Mouse (Mus musculus) hindbrain, embryonic 15.5 days (tissue): ENCODE data around the gene Cfap70. TPM values are rescaled to one million over a fixed set of nuclear protein-coding genes. Genes with fewer than 3 reads are reported as not detected.

ENCODE experiments used
- ATAC-seq: fragments of 200-750 bp; cut with Nextera tagmentation; 2 replicates; pipeline ENCODE4 v1.8.0; 2017; ENCODE audit warnings: low read depth, moderate number of reproducible peaks, moderate TSS enrichment; ENCODE audit not compliant: low FRiP score
- H3K27ac ChIP-seq: fragments of 300-500 bp; sonication (generic); replicated peaks from 2 replicates; pipeline ENCODE4 v1.5.1; 2015; ENCODE audit warnings: mild to moderate bottlenecking, inconsistent platforms
- H3K27me3 ChIP-seq: fragments of 300-500 bp; sonication (generic); 2 replicates; pipeline ENCODE4 v1.6.1; 2015; ENCODE audit warnings: control low read depth, inconsistent platforms
- H3K36me3 ChIP-seq: fragments of 300-500 bp; sonication (generic); 2 replicates; pipeline ENCODE4 v1.6.1; 2015; ENCODE audit warnings: control low read depth, inconsistent platforms
- H3K4me1 ChIP-seq: fragments of 300-500 bp; sonication (generic); replicated peaks from 2 replicates; pipeline ENCODE4 v1.6.1; 2015; ENCODE audit warnings: control low read depth, inconsistent platforms
- H3K4me2 ChIP-seq: fragments of 300-500 bp; sonication (generic); 2 replicates; pipeline ENCODE4 v1.6.1; 2015; ENCODE audit warnings: moderate library complexity, mild to moderate bottlenecking, inconsistent platforms
- H3K4me3 ChIP-seq: fragments of 300-500 bp; sonication (generic); 2 replicates; pipeline ENCODE4 v1.5.1; 2015; ENCODE audit warnings: mild to moderate bottlenecking, inconsistent platforms
- H3K9ac ChIP-seq: fragments of 300-500 bp; sonication (generic); 2 replicates; pipeline ENCODE4 v1.6.1; 2015; ENCODE audit warnings: inconsistent platforms
- H3K9me3 ChIP-seq: fragments of 300-500 bp; sonication (generic); 2 replicates; pipeline ENCODE4 v1.6.1; 2016; ENCODE audit warnings: control low read depth, inconsistent platforms
- WGBS: fragments of 180-500 bp; shearing (Covaris S2); methylation state at CpG from one replicate; pipeline ENCODE4 v1.1.7; 2015; 5-methylcytosine and 5-hydroxymethylcytosine counted together
- polyA plus RNA-seq: library from polyadenylated mRNA; unstranded; fragments of >200 nt; fragmentation: Nextera tagmentation; extraction: Ambion mirVana; gene quantifications from 2 replicates; pipeline ENCODE4 v1.2.1, GENCODE M21; 2015

The Cfap70 gene
- polyA plus RNA-seq, 1 experiment from 2014 or later = 1.5 TPM

DNA sequence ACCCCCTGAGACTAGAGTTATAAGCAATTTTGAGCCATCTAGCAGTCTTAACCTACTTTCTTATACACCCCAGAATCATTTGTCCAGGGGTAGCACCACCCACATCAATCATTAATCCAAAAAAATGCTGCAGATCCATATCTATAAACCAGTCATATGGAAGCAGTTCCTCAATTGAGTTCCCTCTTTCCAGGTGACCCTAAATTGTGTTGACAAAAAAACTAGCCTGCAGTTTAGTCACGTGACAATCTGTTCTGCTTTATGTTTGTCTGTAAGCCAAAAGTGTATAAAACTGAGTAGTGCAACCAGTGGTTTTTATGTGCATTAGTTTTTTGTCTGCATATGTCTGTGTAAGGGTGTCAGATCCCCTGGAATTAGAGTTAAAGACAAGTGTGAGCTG lies 80.2 kb downstream of the Cfap70 start:
- Histone ChIP-seq H3K9ac (no peak overlapping the region), H3K4me1 (no peaks in the 10 kb centered on the region), H3K27ac (no peak overlapping the region), H3K27me3 (no peaks in the 10 kb centered on the region), H3K9me3 (no peaks in the 10 kb centered on the region), H3K4me3 (no peak overlapping the region), H3K4me2 (no peak overlapping the region), H3K36me3 (peaks cover 39% of the 10 kb centered on the region)
- no peak for ATAC-seq
- 95% methylated on average over 1 of the region's 1 CpGs for WGBS

DNA sequence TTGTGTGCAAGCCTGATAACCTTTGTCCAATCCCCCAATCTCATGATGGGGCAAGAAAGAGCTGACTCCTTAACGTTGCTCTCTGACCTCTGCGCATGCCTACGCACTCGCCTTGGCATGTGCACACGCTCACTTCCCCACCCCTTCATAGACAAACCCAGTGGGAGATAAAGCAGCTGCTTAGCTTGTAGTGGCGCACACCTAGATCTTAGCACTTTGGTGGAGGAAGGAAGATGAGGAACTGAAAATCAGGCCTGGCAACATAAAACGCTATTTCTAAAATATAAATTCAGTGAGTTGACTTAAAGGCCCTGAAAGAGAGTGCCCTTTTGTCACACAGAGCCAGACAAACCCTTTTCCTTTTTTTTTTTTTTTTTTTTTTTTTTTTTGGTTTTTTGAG lies 81.2 kb downstream of the Cfap70 start:
- Histone ChIP-seq H3K36me3 (peaks cover 39% of the 10 kb centered on the region), H3K4me3 (no peak overlapping the region)

DNA sequence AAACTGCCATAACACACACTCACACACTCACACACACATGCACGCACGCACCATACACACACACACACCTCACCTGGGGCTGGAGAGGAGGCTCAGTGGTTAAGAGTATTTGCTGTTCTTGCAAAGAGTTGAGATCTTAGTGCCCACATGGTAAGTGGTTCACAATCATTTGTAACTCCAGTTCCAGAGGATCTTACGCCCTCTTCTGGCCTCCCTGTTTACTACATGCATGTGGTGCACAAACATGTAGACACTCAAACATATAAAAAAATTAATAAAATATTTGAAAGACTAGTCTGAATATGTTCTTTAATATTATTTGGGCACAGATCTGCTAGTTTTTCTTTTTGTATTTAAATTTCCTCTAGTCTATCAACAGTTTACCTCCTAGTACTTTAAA lies 83.8 kb downstream of the Cfap70 start:
- no peak for ATAC-seq
- no peaks in the 10 kb centered on the region for H3K27me3 ChIP-seq
- no peaks in the 10 kb centered on the region for H3K4me1 ChIP-seq
- H3K9ac ChIP-seq = no peak overlapping the region
- H3K36me3 ChIP-seq = peaks cover 50% of the 10 kb centered on the region
- no peaks in the 10 kb centered on the region for H3K9me3 ChIP-seq
- no peak overlapping the region for H3K27ac ChIP-seq
- no peak overlapping the region for H3K4me2 ChIP-seq
- no peak overlapping the region for H3K4me3 ChIP-seq
- WGBS = 95% methylated on average over 3 of the region's 3 CpGs

More for the DNA sequence above, 81.2 kb downstream of the Cfap70 start:
- WGBS = 89% methylated on average over 7 of the region's 7 CpGs
- no peak for ATAC-seq
- Histone ChIP-seq H3K27ac (no peak overlapping the region), H3K4me1 (no peaks in the 10 kb centered on the region), H3K9ac (no peak overlapping the region), H3K27me3 (no peaks in the 10 kb centered on the region), H3K9me3 (no peaks in the 10 kb centered on the region), H3K4me2 (no peak overlapping the region)

DNA sequence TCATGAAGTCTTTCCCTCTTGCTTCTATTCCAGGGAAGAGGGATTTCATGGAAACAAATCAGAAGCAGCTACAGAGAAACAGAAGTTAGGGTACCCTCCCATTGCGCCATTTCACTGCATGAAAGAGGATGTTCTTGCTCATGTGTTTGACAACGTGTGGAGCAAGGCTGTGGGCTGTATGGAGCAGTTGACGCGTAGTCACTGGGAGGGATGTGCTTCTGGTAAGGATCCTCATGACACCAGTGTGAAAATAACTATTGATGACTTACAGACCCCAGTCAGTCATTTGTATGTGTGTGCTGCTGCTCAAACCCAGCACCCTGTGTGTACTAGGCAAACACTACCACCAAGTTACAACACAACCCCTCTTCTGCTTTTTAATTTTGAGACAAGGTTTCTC lies 88.8 kb downstream of the Cfap70 start:
- H3K36me3 ChIP-seq = peaks cover 82% of the 10 kb centered on the region
- 97% methylated on average over 4 of the region's 4 CpGs for WGBS

DNA sequence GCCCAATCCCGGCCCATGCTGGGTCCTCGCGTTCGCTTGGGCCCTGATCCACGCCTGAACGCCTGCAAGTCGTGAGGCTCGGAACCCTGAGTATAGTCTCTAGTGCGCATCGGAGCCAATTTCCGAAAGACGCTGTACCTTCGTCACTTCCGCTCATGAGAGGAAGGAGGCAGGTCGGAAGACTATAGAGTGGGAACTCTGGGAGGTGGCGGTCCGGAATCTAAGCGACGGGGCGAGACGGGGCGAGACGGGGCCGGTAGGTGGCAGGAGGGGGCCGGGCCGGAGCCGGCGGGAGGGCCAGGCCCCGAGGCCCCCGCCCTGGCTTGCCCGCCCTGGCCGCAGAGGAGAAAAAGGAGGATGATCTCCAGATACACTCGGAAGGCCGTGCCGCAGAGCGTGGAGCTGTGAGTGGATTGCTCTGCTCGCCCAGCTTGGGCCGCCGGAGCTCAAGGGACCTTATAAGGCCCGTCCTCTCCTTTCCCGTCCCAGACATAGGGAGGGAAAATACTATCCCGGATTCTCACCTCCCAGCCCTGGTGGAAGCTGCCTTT lies 104.0 kb downstream of the Cfap70 start, which contains the start of the genes Ecd and Fam149b:
Gene Ecd, minus strand, starts transcription at position 131 of the 551 bp plus-strand sequence.
Gene Fam149b, plus strand, starts transcription at position 172 of the 551 bp plus-strand sequence.
- peaks cover 25% of the 10 kb centered on the region for H3K4me1 ChIP-seq
- peak within 1 kb of the TSS; percentile 90 for H3K27ac ChIP-seq
- peak within 1 kb of the TSS; percentile 87 for H3K9ac ChIP-seq
- peak within 1 kb of the TSS; percentile 70 for H3K4me3 ChIP-seq
- H3K36me3 ChIP-seq = peaks cover 18% of the 10 kb centered on the region
- peak within 1 kb of the TSS; percentile 89 for H3K4me2 ChIP-seq
- H3K27me3 ChIP-seq = no peaks in the 10 kb centered on the region
- under 1% methylated on average over 38 of the region's 42 CpGs for WGBS
- peak; percentile 99 for ATAC-seq
- no peaks in the 10 kb centered on the region for H3K9me3 ChIP-seq

More for the DNA sequence above, 88.8 kb downstream of the Cfap70 start:
- Histone ChIP-seq H3K4me3 (no peak overlapping the region), H3K27ac (no peak overlapping the region), H3K4me2 (no peak overlapping the region), H3K9me3 (no peaks in the 10 kb centered on the region), H3K27me3 (no peaks in the 10 kb centered on the region), H3K4me1 (no peaks in the 10 kb centered on the region), H3K9ac (no peak overlapping the region)
- no peak for ATAC-seq

DNA sequence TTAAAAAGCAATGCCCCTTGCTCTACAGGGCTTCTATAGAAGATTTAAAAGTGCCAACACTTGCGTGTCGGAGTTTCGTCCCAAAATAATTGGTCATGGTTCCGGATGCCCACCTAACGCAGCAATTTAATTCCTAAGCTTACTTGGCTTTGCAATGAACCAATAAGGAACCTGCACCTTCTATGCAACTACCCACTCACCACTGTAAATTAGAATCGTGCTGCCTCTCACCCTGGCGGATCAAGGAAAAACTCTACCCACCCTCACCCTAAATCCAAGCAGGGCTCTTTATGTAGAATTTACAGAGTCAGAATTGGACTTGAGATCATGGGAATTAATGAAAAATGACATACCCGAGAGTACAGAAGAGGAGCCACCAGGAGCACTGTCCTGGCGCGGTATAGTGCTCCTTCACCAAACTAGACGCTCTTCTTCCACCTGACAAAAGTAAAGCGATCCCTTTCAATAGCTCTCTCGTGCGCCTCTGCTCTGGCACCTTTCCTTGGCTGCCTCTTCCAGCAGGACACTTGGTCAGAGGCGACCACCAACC lies 104.5 kb downstream of the Cfap70 start:
- Histone ChIP-seq H3K9ac (peak overlapping the region; percentile 69), H3K4me3 (peak overlapping the region; percentile 70), H3K27me3 (no peaks in the 10 kb centered on the region), H3K4me1 (peaks cover 25% of the 10 kb centered on the region), H3K4me2 (peak overlapping the region; percentile 61), H3K9me3 (no peaks in the 10 kb centered on the region), H3K36me3 (peaks cover 19% of the 10 kb centered on the region), H3K27ac (peak overlapping the region; percentile 76)
- peak; percentile 79 for ATAC-seq
- WGBS = 3% methylated on average over 15 of the region's 15 CpGs

DNA sequence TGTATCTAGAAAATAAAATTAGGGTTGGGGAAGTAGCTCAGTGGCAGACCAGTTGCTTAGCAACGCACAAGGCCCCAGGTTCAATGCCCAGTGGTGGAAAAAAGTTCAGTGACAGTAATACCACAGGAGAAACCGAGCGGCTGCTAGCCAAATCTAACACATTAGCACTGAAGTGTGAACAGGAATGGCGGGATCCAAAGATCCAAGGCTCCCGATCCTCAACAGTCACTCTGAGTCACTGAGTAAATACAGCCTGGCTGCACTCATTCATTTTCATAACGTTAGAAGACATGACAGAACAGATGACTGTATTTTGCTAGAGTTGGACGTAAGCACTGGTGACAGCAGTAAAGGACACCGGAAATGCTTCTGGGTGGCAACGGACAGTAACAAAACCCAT lies 106.1 kb downstream of the Cfap70 start:
- H3K27ac ChIP-seq = no peak overlapping the region
- H3K9ac ChIP-seq = no peak overlapping the region
- peaks cover 25% of the 10 kb centered on the region for H3K4me1 ChIP-seq
- no peak overlapping the region for H3K4me3 ChIP-seq
- H3K9me3 ChIP-seq = no peaks in the 10 kb centered on the region
- H3K36me3 ChIP-seq = peaks cover 21% of the 10 kb centered on the region
- no peaks in the 10 kb centered on the region for H3K27me3 ChIP-seq
- H3K4me2 ChIP-seq = no peak overlapping the region
- ATAC-seq = no peak
- WGBS = 90% methylated on average over 9 of the region's 9 CpGs

Other genes with a start within 250 kb of the Cfap70 start
- not detected in 2 replicates for gene Kcnk16, start 183.0 kb downstream of the Cfap70 start, polyA plus RNA-seq
- gene Nudt13, start 157.5 kb downstream of the Cfap70 start, polyA plus RNA-seq = 14.2 and 15.8 TPM in 2 replicates
- gene Ecd, start 104.1 kb downstream of the Cfap70 start, polyA plus RNA-seq = 47.9 and 49.6 TPM in 2 replicates
- gene Fam149b, start 104.1 kb downstream of the Cfap70 start, polyA plus RNA-seq = 40.0 and 43.0 TPM in 2 replicates
- 125 and 131 TPM in 2 replicates for gene Dnajc9, start 63.3 kb downstream of the Cfap70 start, polyA plus RNA-seq
- 65.4 and 67.4 TPM in 2 replicates for gene Mrps16, start 58.6 kb downstream of the Cfap70 start, polyA plus RNA-seq
- gene Anxa7, start 27.9 kb upstream of the Cfap70 start, polyA plus RNA-seq = 15.8 and 20.6 TPM in 2 replicates
- 0.39 and 0.67 TPM in 2 replicates for gene Mss51, start 44.7 kb upstream of the Cfap70 start, polyA plus RNA-seq
- 86.6 and 90.7 TPM in 2 replicates for gene Ppp3cb, start 94.3 kb upstream of the Cfap70 start, polyA plus RNA-seq
- 10.3 and 11.2 TPM in 2 replicates for gene Usp54, start 188.8 kb upstream of the Cfap70 start, polyA plus RNA-seq
- 0.25 TPM in 1 of 2 replicates, not detected in the other for gene Myoz1, start 204.3 kb upstream of the Cfap70 start, polyA plus RNA-seq
- 0.13 and 0.14 TPM in 2 replicates for gene Synpo2l, start 216.1 kb upstream of the Cfap70 start, polyA plus RNA-seq
- 89.5 and 101 TPM in 2 replicates for gene Sec24c, start 222.1 kb upstream of the Cfap70 start, polyA plus RNA-seq
- 29.8 and 30.4 TPM in 2 replicates for gene Fut11, start 242.7 kb upstream of the Cfap70 start, polyA plus RNA-seq